Mouse (Mus musculus) thymus, adult 2 months (tissue): ENCODE data around the gene Smg6.

ENCODE experiments used
- CTCF ChIP-seq: fragments of 200-500 bp; IDR thresholded peaks from 2 replicates; pipeline ENCODE4 v1.5.1; 2012; ENCODE audit warnings: mild to moderate bottlenecking, control low read depth, low read length, moderate library complexity, borderline replicate concordance; ENCODE audit not compliant: control insufficient read depth, poor library complexity, insufficient read depth; ENCODE audit errors: extremely low read depth
- POLR2A ChIP-seq: fragments of 200-500 bp; IDR thresholded peaks from 2 replicates; pipeline ENCODE4 v1.6.1; 2012; ENCODE audit warnings: mild to moderate bottlenecking, low read length, control low read depth, moderate library complexity; ENCODE audit not compliant: control insufficient read depth, poor library complexity, insufficient read depth; ENCODE audit errors: extremely low read depth

DNA sequence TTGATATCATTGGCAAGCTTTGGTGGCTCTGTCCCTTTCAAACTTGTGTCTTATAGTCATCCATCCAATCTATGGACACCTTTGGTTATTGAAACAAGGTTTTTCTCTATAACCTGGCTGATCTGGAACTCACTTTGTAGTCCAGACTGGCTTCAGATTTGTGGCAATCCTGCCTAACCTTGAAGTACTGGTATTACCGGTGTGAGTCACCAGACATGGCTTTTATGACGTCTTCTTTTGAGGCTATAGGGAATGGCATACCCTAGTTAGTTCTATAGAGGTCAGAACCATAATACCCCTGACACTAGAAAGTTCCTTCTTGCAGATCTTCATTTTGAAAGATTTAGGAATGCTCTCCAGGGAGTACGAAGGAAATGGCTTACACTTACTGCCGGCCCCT lies 120.2 kb downstream of the Smg6 start:
- TF ChIP-seq POLR2A: no peak
- TF ChIP-seq CTCF: no peak
